Mouse (Mus musculus) brown adipose tissue, adult 24 weeks (tissue): ENCODE data around the gene Panx1. TPM values are rescaled to one million over a fixed set of nuclear protein-coding genes. Genes with fewer than 3 reads are reported as not detected.

Experiments used
- H3K27ac ChIP-seq: fragments of 200-500 bp; replicated peaks from 2 replicates; pipeline ENCODE4 v1.5.1; 2012; ENCODE audit warnings: low read depth, mild to moderate bottlenecking, low read length
- H3K4me1 ChIP-seq: fragments of 200-500 bp; 2 replicates; pipeline ENCODE4 v1.6.1; 2012; ENCODE audit warnings: low read length, mixed read lengths; ENCODE audit not compliant: control insufficient read depth, insufficient read depth, insufficient read length
- H3K4me3 ChIP-seq: fragments of 200-500 bp; 2 replicates; pipeline ENCODE4 v1.5.1; 2012; ENCODE audit warnings: low read depth, mild to moderate bottlenecking, low read length, moderate library complexity; ENCODE audit not compliant: insufficient read depth
- polyA plus RNA-seq: library from polyadenylated mRNA; stranded (reverse); fragments of >200 nt; gene quantifications from 2 replicates; pipeline ENCODE4 v1.2.4, GENCODE M21; 2012; ENCODE audit not compliant: missing spikeins, insufficient read depth, insufficient read length

Gene Panx1
- polyA plus RNA-seq, 1 experiment, result 1.0 TPM

DNA sequence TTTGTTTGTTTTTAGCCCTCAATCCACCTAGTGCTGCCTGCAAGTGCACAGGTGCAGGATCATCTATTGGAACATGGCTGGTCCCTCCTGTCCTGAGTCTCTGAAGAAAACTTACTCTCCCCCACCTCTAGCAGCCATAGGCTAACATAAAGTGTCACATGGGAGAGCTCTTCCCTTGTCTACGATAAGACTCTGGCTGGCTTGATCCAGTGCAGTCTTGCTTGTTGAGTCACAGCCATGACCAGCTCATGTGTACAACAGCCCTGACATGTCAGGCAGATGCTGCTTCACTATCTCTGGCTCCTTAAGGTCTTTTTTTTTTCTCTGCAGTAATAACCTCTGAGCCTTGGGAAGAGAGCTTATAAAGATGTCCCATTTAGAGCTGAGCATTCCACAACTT, 77.7 kb downstream of the Panx1 start:
- no peak overlapping the region for H3K4me3 ChIP-seq
- H3K27ac ChIP-seq, result no peak overlapping the region
- H3K4me1 ChIP-seq, result no peaks in the 10 kb centered on the region

DNA sequence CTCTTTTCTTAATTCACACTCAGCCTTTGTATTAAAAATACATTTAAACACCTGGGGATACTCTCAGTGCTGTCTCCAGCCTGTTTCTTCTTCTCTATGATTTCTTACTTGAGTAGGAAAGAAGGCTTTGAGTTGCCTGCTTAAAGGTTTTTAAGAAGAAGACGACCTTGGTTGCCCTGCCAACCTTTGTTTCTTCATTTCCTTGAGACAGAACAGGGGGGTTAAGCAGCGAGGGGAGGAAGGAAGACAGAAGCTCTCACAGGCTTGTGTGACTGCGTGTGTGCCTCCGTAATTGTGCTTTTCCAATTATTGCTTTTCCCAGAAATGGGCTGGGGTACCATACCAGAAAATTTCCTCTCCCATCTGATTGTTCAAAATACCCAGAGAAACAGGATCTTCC, 78.5 kb downstream of the Panx1 start:
- Histone ChIP-seq H3K4me3 (no peak overlapping the region), H3K4me1 (no peaks in the 10 kb centered on the region), H3K27ac (no peak overlapping the region)

DNA sequence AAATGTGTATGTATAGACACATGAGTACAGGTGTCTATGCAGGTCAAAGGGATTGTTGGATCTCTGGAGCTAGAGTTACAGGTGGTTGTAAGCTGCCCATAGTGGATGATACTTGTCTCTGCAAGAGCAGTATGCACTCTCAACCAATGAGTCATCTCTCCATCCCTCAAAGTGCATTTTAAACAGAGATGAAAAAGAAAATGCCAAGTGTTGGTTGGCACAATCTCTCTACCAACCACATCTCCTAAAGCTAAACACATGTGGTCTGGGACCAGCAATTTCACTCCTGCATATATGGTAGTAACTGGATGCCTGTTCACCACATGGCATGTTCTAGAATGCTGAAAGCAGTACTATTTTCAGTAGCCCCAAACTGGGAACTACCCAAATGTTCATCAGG, 79.9 kb downstream of the Panx1 start:
- no peak overlapping the region for H3K4me3 ChIP-seq
- H3K4me1 ChIP-seq, result no peaks in the 10 kb centered on the region
- H3K27ac ChIP-seq, result no peak overlapping the region

DNA sequence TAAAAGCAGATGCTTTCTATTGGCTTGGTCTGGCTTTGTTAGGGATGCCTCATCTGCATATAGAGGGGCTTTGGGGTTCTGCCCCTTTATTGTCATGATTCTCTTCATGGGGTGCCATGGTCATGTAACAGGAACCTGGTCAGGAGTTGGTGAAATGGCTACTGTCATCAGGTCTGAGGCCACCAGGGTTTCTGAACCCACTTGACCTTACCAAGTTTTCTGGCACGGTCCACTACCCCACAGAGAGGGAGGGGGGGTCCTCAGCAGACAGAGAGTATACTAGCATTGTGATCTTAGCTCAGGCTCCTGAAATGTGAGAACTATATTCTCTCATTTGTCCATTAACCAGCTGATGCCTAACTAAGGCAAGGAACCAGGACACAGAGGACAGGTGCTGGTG, 82.5 kb downstream of the Panx1 start:
- no peak overlapping the region for H3K4me3 ChIP-seq
- no peaks in the 10 kb centered on the region for H3K4me1 ChIP-seq
- no peak overlapping the region for H3K27ac ChIP-seq

- Histone ChIP-seq H3K4me1 (no peaks in the 10 kb centered on the region), H3K4me3 (no peak overlapping the region), H3K27ac (no peak overlapping the region)
Measured at GRCm38 (mm10) chr9:14954659-14955058, 90.6 kb downstream of the Panx1 start.

Other genes with a start within 250 kb of the Panx1 start
- not detected in 2 replicates for gene Gpr83, start 185.3 kb downstream of the Panx1 start, polyA plus RNA-seq
- not detected in 2 replicates for gene Izumo1r, start 141.5 kb downstream of the Panx1 start, polyA plus RNA-seq
- gene Hephl1, start 66.6 kb upstream of the Panx1 start, polyA plus RNA-seq, result 1.7 and 2.4 TPM in 2 replicates
- gene Vstm5, start 193.6 kb upstream of the Panx1 start, polyA plus RNA-seq, result not detected in 2 replicates
- gene Med17, start 234.5 kb upstream of the Panx1 start, polyA plus RNA-seq, result 25.8 and 28.0 TPM in 2 replicates